Mouse (Mus musculus) liver, adult 2 months (tissue): ENCODE measurements around the gene Kpna7. TPM values are rescaled to one million over a fixed set of nuclear protein-coding genes. Genes with fewer than 3 reads are reported as not detected.
"Not testable (repeated sequence)": the region's sequence is repeated elsewhere in the genome, so short reads cannot be mapped to it uniquely, and the experiment has no call there.

Source experiments
- DNase-seq: peaks from one replicate; pipeline ENCODE4 v3.0.0-alpha.2; 2011; ENCODE audit warnings: low read depth, low spot score; ENCODE audit errors: extremely low read depth
- H3K27ac ChIP-seq: fragments of 200-500 bp; replicated peaks from 2 replicates; pipeline ENCODE4 v1.5.1; 2012; ENCODE audit warnings: low read depth, mild to moderate bottlenecking, control low read depth, inconsistent platforms, low read length; ENCODE audit not compliant: insufficient read depth
- H3K27me3 ChIP-seq: fragments of 200-500 bp; 2 replicates; pipeline ENCODE4 v1.6.1; 2012; ENCODE audit warnings: mild to moderate bottlenecking, moderate library complexity, low read length, inconsistent platforms; ENCODE audit not compliant: control insufficient read depth, insufficient read depth
- H3K36me3 ChIP-seq: fragments of 200-500 bp; 2 replicates; pipeline ENCODE4 v1.6.1; 2012; ENCODE audit warnings: low read length, inconsistent platforms; ENCODE audit not compliant: control insufficient read depth, insufficient read depth
- H3K4me1 ChIP-seq: fragments of 200-500 bp; 2 replicates; pipeline ENCODE4 v1.6.1; 2011; ENCODE audit warnings: low read length; ENCODE audit not compliant: control insufficient read depth, insufficient read depth
- H3K4me3 ChIP-seq: fragments of 200-500 bp; 2 replicates; pipeline ENCODE4 v1.5.1; 2011; ENCODE audit warnings: low read depth, mild to moderate bottlenecking, control low read depth, low read length, moderate library complexity; ENCODE audit not compliant: insufficient read depth
- H3K79me2 ChIP-seq: fragments of 200-500 bp; 2 replicates; pipeline ENCODE4 v1.6.1; 2012; ENCODE audit warnings: inconsistent platforms, mild to moderate bottlenecking, low read length, moderate library complexity; ENCODE audit not compliant: control insufficient read depth, insufficient read depth
- H3K9ac ChIP-seq: fragments of 200-500 bp; 2 replicates; pipeline ENCODE4 v1.6.1; 2012; ENCODE audit warnings: low read depth, mild to moderate bottlenecking, control low read depth, inconsistent platforms, low read length
- CTCF ChIP-seq: fragments of 200-500 bp; IDR thresholded peaks from 2 replicates; pipeline ENCODE4 v1.5.1; 2011; ENCODE audit warnings: low read depth, low read length, control low read depth
- POLR2A ChIP-seq: fragments of 200-500 bp; IDR thresholded peaks from 2 replicates; pipeline ENCODE4 v1.6.1; 2011; ENCODE audit warnings: low read length, control low read depth; ENCODE audit not compliant: insufficient read depth; ENCODE audit errors: extremely low read depth
- WGBS: fragments of 180-500 bp; shearing (Covaris S2); methylation state at CpG from one replicate; pipeline ENCODE4 v1.1.7; 2018; 5-methylcytosine and 5-hydroxymethylcytosine counted together
- polyA plus RNA-seq: library from polyadenylated mRNA; depleted of rRNA; stranded (reverse); fragments of >200 nt; gene quantifications from 2 replicates; pipeline ENCODE4 v1.2.3, GENCODE M21; 2012
- total RNA-seq: library from RNA; depleted of rRNA; stranded (reverse); fragments of >200 nt; gene quantifications from 2 replicates; pipeline ENCODE4 v1.2.3, GENCODE M21; 2014

Kpna7 gene
- total and polyA plus RNA-seq, 2 experiments = not detected

DNA sequence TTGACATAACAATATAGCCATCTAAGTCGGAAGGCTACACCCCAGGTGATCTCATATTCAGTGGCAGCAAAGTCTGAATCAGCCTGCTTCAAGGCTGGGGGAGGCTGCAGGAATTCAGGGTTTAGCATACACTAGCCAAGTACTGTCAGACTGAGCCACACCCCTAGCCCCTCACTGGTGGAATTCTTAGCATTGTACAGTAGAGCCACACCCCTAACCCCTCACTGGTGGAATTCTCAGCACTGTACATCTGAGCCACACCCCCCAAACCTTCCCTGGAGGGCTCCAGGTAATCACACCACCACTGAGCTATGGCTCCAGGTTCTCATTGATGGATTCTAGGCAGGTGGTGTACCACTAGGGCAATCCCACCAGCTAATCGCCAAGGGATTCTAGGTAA is 24.3 kb downstream of the Kpna7 start:
- Histone ChIP-seq H3K27ac (no peak overlapping the region), H3K9ac (no peak overlapping the region), H3K79me2 (no peaks in the 10 kb centered on the region), H3K4me1 (no peaks in the 10 kb centered on the region), H3K36me3 (no peaks in the 10 kb centered on the region), H3K27me3 (no peaks in the 10 kb centered on the region), H3K4me3 (no peak overlapping the region)
- DNase-seq = no peak
- 88% methylated on average over 2 of the region's 2 CpGs for WGBS
- no peak for TF ChIP-seq POLR2A
- no peak for TF ChIP-seq CTCF

GRCm38 (mm10) chr5:145058722-145059121 is 25.1 kb downstream of the Kpna7 start:
- Histone ChIP-seq H3K27me3 (no peaks in the 10 kb centered on the region), H3K9ac (no peak overlapping the region), H3K4me3 (no peak overlapping the region), H3K27ac (no peak overlapping the region), H3K4me1 (no peaks in the 10 kb centered on the region), H3K36me3 (no peaks in the 10 kb centered on the region), H3K79me2 (no peaks in the 10 kb centered on the region)
- no peak for DNase-seq
- 90% methylated on average over 7 of the region's 7 CpGs for WGBS
- TF ChIP-seq CTCF (no peak), POLR2A (no peak)

DNA sequence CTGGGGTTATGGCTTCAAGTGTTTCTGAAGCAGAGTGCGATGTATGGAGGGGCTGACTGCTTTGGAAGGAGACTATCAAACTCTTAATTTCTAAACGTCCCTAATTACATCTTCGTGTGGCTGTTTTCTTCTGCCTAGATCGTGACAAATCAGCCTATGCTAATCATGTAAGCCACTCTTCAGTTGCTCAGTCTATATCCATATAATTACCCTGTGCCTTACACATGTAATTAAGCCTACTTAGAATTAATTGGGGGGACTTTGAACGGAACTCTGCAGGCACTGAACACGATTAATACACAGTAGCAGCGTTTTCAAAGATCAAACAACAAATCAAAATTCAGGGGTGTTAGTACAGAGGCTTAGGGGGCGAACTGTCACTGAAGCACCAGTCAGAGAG is 25.9 kb downstream of the Kpna7 start:
- 82% methylated on average over 8 of the region's 8 CpGs for WGBS
- no peak overlapping the region for H3K4me3 ChIP-seq
- no peak for TF ChIP-seq POLR2A
- TF ChIP-seq CTCF = no peak
- no peak for DNase-seq
- H3K27ac ChIP-seq = no peak overlapping the region
- H3K27me3 ChIP-seq = no peaks in the 10 kb centered on the region
- no peak overlapping the region for H3K9ac ChIP-seq
- no peaks in the 10 kb centered on the region for H3K36me3 ChIP-seq
- no peaks in the 10 kb centered on the region for H3K4me1 ChIP-seq
- no peaks in the 10 kb centered on the region for H3K79me2 ChIP-seq

- not testable (repeated sequence) for H3K9ac ChIP-seq, H3K79me2 ChIP-seq, H3K27ac ChIP-seq, H3K4me3 ChIP-seq, H3K4me1 ChIP-seq, H3K27me3 ChIP-seq, DNase-seq, H3K36me3 ChIP-seq
- WGBS = 56% methylated on average over 3 of the region's 3 CpGs
These were observed 29.6 kb downstream of the Kpna7 start for GRCm38 (mm10) chr5:145054187-145054586.

GRCm38 (mm10) chr5:145042690-145043089 is 41.1 kb downstream of the Kpna7 start, which contains the start of gene 1700018F24Rik:
1700018F24Rik (plus strand) TSS chr5:145042990.
- not testable (repeated sequence) for H3K36me3 ChIP-seq, H3K9ac ChIP-seq, DNase-seq, H3K4me1 ChIP-seq, H3K4me3 ChIP-seq, H3K27ac ChIP-seq, H3K27me3 ChIP-seq, H3K79me2 ChIP-seq
- WGBS = 58% methylated on average over 3 of the region's 3 CpGs

DNA sequence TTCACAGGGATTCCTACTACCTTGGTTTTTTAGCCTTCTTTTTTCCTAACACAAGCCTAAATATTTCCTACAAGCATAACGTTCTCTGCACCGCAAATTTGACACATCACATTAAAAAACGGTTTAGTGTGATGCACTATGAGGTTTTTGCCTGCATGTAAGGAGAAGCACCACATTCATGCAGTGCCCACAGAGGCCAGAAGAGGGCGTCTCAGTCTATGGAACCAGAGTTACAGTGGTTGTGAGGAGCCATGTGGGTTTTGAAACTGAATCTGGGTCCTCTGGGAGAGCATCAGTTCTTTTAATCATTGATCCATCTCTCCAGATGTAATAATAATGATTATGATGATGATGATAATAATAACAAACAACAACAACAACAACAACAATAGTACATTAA is 42.2 kb downstream of the Kpna7 start:
- TF ChIP-seq CTCF = no peak; the same call in 1 of the 2 replicates
- no peak for TF ChIP-seq POLR2A
- Histone ChIP-seq H3K27ac (no peak overlapping the region), H3K27me3 (no peaks in the 10 kb centered on the region), H3K4me3 (no peak overlapping the region), H3K9ac (no peak overlapping the region), H3K4me1 (no peaks in the 10 kb centered on the region), H3K79me2 (no peaks in the 10 kb centered on the region), H3K36me3 (no peaks in the 10 kb centered on the region)
- DNase-seq = no peak
- 44% methylated on average over 4 of the region's 4 CpGs for WGBS

- not testable (repeated sequence) for H3K4me3 ChIP-seq, H3K9ac ChIP-seq, H3K27me3 ChIP-seq, H3K4me1 ChIP-seq, H3K79me2 ChIP-seq, H3K36me3 ChIP-seq, H3K27ac ChIP-seq, DNase-seq
- 62% methylated on average over 5 of the region's 5 CpGs for WGBS
These were observed 51.4 kb downstream of the Kpna7 start, which contains the start of gene Gm4871 for GRCm38 (mm10) chr5:145032391-145032790. Gm4871 (minus strand) TSS chr5:145032754.

GRCm38 (mm10) chr5:145030476-145030875 is 53.4 kb downstream of the Kpna7 start:
- H3K9ac ChIP-seq, DNase-seq, H3K4me1 ChIP-seq, H3K27me3 ChIP-seq, H3K27ac ChIP-seq, H3K36me3 ChIP-seq, H3K79me2 ChIP-seq, H3K4me3 ChIP-seq: not testable (repeated sequence)
- 83% methylated on average over 1 of the region's 1 CpGs for WGBS

DNA sequence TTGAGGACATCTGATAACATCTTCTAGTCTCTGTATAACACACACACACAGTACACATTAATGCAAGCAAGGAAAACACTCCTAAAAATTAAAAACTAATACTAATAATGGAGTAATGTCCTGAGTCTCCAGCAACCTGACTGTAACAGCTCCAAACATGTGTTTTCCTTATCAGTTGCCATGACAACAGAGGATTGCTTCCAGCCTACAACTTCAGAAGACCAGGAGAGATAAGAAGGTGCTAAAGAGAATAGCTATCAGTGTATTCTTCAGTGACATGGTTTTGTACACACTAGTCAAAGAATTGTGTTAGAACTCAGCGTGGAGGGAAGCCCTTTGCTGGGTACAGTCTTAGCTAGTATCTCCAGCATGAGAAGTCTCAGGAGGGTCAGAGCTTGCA is 63.1 kb downstream of the Kpna7 start:
- not testable (repeated sequence) for H3K79me2 ChIP-seq, DNase-seq, H3K4me1 ChIP-seq, H3K36me3 ChIP-seq, H3K4me3 ChIP-seq, H3K9ac ChIP-seq, H3K27me3 ChIP-seq, H3K27ac ChIP-seq
- 39% methylated on average over 1 of the region's 1 CpGs for WGBS
